Mouse (Mus musculus) heart, adult 8-10 months (tissue): Measurements from ENCODE around the gene Plxdc1. TPM values are rescaled to one million over a fixed set of nuclear protein-coding genes. Genes with fewer than 3 reads are reported as not detected.
A peak's percentile ranks its signal among the peaks of the same experiment; 100 is the strongest.
"Not testable (repeated sequence)": the region's sequence is repeated elsewhere in the genome, so short reads cannot be mapped to it uniquely, and the experiment has no call there.

ENCODE experiments used
- DNase-seq: peaks from one replicate; pipeline ENCODE4 v3.0.0; 2022; ENCODE audit warnings: low spot score
- total RNA-seq, 4 experiments: library from RNA; stranded (reverse); gene quantifications; 2 replicates each; pipeline ENCODE4 v1.2.4; 2022

The Plxdc1 gene
- total RNA-seq, 4 experiments from 2014 or later, result 2.7 to 4.5 (median 3.4) TPM

DNA sequence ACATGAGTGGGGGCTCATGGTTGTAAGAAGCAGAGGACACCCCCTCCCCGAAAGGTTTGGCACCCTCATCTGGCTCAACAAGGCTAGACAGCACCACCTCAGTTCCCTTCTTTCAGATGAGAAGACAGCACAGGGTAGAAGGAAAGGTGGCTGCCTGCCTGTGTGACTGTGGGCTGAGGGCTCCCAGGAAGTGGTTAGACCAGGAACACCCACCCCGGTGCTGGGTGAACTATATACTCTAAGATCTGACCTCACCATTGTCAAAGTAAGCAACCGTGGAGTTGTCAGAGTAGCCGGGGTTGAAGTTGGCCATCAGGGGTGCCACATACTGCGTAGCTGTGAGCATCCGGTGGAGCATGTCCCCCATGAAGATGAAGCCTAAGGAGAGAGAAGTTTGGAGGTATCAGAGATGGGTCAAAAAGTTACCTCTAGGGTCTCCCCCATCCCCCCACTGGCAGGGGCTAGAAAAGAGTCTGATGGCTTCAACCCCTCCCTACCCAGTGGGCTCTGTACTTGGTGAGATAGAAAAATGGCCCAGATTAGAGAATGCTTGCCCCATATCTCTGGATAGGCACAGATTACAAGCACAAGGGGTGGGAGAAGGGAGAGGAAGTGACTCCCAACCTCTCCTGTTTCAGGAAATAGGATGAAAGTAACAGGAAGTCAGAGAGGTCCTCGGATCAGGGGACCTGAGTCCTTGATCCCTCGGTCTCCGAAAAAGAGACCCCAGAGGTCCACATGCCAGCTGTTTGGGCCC, 30.9 kb downstream of the Plxdc1 start:
- DNase-seq, result no peak

DNA sequence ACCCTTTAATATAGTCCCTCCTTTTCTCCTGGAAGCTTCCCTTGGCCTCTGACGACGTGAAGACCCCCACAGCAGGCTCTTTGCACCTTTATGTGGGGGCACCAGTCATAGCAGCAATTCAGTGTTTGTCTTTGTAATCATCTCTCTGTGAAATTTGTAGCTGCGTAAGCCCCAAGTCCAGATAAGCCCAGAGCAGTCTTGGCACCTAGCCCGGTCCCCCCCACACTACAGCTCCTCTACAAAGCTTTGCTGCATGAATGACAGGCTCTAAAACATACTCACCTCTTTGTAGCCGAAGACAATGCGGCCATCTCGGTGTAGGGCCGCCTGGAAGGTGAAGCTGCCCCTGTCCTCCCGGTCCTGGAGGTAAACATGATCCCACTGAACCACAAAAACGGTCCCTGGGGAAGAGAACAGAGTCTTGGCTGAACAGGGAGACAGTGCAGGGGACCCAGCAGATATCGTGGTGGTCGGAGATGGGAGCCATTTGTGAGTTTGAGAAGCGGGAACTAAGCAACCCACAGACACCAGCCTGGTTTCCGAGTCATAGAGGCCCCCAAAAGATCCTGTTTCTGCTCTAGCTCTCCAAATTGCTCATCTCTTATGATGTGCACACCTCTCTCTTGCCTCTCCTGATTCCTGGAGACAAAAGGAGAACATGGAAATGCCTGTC, 31.6 kb downstream of the Plxdc1 start:
- no peak for DNase-seq

DNA sequence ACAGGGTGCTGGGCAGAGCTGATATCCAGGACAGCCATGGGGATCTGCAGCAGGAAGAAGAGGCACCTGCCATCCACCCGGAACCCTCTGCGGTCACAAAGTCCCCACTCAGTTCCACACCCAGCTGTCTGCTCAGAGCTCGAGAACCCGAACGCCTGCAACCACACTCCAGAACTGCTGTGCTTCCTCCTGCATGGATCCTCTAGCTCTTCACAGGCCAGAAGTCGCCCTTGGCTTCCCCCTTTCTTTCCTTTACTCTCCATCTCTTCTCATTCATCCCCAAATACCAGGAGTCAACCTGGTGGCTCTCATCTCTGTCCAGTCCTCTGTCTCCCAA, 32.3 kb downstream of the Plxdc1 start:
- DNase-seq, result no peak

DNA sequence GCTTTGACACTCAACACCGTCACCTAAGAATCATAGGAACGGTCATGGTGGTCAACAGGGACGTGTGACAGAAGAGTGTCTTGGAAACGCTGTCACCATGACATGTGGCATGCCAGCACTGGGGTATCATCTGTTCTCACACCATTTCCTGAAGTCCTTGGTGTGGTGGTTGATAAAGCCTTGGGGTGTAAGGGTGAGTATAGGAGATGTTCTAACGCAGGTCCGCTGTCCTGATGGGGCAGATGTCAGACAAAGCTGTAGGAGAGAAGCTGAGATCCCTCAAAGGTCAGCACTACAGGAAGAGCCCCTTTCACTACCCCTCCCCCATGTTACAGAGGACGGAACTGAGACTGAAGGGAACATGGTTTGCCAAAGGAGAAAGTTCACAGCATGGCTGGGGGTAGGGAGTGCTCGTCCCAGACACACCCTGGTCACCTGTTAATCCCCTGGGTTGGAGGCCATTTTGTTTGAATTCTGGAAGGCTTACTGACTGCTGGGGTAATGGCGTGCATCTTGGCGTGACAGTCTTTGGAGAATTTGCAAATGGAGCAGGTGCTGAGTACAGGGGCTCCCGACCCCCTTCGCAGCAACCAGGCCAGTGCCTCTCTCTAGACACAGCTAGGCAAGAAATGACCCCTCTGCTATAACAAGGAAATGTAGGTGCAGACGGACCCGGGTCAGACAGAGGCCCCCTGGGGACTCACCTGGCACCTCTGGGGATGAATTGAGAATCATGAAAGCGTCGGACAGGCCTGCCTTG, 32.9 kb downstream of the Plxdc1 start:
- no peak for DNase-seq

DNA sequence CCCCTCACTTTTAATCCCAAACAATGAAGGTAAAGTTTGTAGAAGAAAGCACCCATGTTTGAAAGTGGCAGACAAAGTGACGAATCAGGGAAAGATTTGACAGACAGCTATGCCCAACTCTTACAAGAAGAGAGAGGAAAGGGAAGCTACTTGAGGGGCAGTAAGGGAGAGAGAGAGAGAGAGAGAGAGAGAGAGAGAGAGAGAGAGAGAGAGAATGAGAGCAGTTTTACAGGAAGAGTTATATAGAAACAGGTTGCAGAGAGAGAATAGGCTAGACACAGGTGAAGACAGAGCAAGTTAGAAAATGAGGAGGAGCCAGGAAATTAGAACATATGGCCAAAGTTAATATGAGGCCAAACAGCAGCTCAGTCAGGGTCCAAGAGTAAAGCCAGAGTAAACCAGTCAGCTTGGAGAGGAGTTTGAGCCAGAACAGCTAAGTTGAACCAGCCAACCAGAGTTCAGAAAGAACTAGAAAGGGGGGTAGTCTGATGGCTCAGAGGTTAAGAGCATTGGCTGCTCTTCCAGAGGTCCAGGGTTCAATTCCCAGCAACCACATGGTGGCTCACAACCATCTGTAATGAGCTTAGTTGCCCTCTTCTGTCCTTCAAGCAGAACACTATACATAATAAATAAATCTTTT, 33.8 kb downstream of the Plxdc1 start:
- DNase-seq, result no peak

DNA sequence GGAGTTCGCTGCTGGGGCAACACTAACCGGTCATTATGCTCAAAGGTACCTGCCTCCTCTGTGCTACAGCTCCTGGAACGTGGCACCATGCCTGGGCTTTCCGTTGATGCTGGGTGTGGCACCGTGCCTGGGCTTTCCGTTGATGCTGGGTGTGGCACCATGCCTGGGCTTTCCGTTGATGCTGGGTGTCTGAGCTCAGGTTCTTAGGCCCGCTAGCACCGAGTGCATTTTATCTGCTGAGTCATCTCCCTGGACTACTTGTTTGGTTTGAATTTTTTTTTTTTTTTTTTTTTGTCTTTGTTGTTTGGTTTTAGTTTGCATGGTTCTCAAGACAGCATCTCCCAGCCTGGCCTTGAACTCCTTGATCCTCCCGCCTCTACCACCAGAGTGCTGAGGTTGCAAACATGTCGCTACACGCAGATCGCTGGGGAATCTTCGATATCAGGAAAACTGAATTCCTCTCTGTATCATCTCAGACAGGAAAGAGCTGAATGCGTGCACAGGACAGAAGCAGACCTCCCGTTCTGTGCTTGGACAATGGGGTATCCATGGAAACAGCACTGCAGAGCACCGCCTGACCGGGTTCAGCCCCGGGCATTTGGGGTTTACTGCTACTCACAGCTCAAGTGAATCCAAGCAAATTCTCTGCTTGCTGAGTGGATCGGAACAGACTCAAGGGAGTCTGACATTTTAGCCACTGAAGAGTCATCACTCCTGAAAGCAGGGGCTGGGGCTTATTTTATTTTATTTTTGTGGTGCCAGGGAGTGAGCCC, 36.4 kb downstream of the Plxdc1 start:
- no peak for DNase-seq

DNA sequence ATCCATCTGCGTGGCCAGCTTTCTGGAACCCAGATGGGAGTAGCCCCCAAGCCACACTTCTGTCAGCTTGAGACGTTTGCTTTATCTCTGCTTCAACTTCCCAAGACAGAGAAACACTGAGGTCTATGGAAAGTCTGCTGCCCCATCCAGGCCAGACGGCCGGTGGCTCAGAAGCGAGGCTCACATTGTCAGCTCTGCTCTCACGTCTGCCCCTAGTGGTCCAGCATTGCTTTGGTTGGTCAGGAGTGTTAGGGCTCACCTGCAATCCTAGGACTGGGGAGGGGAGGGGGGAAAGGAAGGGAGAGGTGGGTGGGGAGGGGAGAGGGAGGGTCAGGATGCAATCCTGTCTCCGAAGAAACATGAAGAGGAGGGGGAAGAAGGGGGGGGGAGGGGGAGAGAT, 38.8 kb downstream of the Plxdc1 start:
- DNase-seq, result no peak

DNA sequence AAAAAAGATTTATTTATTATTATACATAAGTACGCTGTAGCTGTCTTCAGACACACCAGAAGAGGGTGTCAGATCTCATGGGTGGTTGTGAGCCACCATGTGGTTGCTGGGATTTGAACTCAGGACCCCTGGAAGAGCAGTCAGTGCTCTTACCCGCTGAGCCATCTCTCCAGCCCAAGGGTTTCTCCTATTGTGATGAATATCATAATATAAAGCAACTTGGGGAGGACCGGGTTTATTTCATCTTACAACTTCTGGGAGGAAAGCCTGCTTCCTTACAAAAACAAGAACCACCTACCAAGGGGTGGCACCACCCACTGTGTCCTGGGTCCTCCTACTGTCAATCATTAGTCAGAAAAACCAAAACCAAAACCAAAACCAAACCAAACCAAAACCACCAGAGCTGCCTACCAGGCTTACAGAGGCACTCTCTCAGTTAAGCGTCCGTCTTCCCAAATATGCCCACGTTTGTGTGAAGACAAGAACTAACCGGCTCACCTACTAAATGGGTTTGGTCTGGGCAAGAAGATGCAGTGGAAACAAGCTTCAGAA, 40.4 kb downstream of the Plxdc1 start:
- not testable (repeated sequence) for DNase-seq

DNA sequence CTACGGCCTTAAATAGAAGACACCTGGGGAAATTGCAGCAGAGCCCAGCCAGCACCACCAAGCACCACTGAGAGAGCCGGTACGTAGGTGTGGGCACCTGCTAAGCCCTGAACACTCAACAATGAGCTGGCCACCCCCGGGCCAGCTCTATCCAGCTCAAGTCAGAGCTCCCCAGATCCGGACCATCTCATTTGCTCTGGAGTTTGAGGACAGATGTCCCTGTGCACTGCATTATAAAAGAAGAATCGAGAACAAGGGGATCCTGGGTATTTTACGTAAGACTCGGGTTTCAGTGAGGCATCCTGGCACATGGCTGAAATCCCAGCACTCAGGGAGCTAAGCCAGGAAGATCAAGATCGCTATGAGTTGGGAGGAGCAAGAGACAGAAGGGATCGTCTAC, 41.2 kb downstream of the Plxdc1 start:
- DNase-seq, result no peak

DNA sequence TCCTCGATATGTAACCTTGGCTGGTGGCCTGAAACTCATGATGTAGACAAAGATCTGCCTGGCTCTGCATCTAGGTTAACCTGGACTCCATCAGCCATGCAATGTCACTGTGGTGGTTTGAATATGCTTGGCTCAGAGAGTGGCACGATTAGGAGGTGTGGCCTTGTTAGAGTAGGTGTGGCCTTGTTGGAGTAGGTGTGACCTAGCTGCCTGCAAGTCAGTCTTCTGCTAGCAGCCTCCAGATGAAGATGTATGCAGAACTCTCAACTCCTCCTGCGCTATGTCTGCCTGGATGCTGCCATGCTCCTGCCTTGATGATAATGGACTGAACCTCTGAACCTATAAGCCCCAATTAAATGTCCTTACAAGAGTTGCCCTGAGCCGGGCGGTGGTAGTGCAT, 43.0 kb downstream of the Plxdc1 start:
- DNase-seq, result no peak

DNA sequence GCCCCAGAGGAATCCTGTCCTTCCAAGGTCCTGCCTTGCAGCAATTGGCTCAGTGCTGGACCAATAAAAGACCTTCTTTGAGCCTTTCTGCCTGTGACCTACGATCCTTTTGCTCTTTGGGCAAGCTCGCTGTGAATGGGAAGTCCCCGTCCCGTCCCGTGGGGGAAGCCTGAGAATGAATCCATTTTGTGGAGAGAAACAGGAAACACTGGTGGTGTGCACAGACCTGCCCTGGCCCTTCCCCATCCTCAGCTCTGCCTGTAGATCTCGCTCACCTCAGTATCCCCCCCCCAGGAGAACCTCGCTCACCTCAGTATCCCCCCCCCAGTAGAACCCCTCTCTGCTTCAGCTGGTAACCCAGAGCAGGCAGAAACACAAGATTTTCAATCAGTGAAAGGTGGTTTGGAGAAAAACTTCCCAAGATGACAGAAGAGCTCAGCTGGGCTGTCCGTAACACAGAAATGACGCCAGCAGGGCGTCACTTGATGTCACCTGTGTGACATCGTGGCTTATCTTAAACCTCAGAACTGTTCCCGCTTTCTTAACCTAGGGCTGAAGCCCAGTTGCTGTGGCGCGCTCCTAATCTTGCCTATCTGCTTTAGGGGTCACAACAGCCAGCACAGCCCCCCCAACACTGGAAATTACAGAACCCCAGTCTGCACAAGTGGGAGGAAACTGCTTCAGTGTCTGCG, 43.7 kb downstream of the Plxdc1 start:
- DNase-seq, result no peak

DNA sequence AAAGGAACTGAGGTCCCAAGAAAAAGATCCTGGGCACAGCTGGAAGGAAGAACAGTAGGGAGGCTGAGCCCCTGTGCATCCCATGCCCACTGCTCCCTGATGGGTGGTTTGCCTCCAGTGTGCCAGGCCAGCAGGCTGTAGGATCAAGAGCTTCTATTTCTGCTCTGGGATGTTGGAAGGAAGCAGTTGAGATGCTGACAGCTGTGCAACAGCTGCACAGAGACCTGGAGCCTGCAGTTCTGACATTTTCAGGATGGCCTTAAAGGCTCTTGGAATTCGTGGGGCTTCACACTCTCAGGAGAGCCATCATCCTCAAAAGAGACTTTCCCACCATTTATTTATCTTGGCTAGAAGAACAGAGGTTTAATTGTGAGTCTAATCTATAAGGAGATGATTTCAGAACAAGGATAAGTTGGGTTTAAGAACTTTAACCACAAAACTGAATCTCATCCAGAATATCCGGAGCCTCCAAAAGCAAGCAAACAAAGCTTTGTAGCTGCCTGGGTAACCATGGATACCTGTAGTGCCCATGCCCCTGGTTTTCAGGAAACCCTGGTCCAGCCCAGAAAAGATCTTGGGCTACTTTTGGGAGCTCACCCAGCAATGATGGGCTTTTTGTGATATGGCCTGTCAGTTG, 48.7 kb downstream of the Plxdc1 start:
- peak; percentile 15 for DNase-seq

DNA sequence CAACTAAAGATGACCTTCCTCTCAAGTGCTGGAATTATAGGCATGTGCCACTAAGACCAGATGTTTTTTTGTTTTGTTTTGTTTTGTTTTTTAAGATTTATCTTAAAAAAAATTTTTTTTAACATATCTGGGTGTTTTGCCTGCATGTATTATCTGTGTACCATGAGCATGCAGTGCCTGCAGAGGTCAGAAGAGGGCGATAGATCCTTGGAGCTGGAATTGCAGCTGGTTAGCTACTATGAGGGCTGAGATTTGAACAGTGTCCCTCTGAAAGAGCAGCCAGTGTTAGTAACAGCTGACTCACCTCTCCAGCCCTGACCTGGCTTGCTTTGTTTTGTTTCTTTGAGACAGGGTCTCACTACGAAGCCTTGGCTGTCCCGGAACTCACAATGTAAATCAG, 49.5 kb downstream of the Plxdc1 start:
- peak; percentile 46 for DNase-seq

DNA sequence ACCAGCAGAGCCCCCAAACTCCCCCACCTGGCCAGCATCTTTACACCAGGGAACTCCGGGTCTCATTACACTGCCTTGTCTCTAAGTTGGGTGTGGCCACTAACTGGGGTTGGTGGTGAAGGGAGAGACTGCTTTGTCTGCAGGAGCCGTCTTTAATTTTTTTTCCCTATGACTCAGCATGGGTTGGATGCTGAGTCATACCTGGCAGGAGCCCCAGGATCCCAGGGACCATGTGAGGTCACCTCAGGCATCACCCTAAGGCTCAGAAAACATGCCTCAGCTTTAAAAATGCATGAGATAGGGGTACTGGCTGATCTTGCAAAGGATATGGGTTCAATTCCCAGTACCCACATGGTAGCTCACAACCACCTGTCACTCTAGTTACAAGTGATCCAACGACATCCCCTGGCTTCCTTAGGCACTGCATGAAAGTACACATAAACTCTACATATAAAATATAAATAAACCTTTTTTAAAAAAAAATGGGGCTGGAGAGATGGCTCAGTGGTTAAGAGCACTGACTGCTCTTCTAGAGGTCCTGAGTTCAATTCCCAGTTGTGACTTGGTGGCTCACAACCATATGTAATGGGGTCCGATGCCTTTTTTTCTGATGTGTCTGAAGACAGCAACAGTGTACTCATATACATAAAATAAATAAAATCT, 50.2 kb downstream of the Plxdc1 start:
- no peak for DNase-seq

DNA sequence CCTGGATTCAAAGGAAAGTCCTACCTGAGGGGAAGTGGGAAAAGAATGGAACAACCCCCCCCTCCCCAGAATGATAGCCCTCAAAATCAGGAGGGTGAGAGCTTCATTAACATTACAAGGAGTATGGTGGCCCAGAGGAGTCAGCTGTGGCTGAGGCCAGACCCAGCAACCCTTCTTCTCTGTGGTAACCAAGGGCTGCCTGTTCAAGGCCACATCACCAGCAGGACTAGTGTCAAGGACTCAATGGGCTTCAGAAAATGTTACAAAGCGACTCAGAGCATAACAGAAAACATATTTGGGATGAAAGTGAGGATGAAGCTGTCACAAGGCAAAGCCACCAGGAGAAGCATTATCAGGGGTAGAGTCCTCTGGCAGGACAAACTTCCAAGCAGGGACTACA, 52.7 kb downstream of the Plxdc1 start:
- DNase-seq, result no peak

DNA sequence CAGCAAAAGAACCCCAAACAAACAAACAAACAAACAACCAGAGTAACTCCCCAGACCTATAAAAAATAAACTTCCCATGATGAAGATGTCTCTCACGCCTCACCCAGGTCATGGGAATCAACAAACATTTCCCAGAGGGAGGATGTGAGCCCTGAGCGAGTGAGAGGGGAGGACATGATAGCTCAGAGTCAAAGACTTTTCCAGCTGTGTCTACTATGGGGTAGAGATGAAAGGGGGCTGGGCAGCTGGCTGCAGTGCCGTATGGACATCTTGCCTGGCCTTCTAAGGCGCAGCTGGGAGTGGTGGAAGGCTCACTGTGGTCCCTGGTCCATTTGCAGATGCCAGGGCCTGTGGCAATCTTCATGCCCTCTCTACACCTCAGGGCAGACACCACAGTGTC, 57.3 kb downstream of the Plxdc1 start:
- no peak for DNase-seq

DNA sequence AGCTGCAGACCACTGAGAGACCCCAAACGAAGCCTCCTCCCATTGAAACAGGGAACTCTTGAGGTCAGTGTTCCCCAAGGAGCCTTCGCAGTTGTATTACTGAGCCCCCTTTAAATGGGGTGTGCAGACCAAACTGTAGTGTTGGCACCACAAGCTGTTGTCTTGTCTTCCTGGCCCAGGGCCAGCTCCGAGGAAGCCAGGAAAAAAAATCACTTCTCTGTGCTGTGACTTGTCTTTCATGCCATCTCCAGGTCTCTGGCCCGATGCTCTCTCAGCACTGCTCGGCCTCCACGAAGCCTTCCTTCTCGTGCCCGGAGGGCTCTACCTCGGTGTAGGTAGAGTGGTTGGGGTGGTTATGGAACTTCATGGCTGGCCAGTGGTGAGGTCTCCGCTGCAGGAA, 62.0 kb downstream of the Plxdc1 start:
- DNase-seq, result no peak

DNA sequence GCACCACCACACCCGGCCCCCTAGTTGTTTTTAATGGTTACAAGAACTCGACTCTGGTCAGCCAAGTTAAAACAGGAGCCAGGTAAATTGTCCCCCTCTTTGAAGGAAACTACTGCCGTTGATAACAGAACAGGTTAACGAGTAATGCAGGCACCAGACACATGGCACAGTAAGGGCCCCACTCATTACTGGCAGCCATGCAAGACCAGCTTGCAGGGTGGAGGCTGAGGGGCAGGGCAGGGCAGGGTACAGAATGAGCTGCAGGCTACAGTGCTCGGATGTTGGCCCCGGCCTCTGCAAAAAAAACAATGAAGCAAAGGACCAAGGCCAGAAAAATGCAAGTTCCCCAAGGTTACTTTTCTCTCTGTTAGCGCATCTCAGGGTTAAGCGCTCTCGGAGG, 62.6 kb downstream of the Plxdc1 start:
- DNase-seq, result no peak

DNA sequence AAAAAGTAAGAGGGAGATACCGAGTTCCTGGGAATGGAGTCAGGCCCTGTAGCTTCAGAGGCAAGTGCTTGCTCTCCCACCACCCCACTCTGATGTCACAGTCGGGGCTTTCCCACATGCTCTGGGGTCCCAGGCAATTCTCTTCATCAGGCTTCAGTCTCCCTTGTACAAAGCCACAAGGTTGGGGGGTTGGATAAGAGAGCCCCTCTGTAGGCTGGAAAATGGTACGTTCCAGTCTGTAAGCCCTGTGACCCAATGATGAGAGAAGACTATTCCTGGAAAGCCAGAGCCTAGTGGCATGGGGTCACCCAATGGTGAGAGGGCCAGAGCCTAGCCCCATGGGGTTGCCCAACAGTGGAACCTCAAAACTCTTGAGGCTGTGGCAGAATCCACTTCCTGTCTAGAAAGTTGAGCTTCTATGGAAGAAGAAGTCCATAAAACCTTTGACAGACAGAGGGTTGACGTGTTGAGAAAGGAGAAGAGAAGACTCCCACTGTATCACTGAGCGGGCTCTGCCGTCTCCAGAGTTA, 70.2 kb downstream of the Plxdc1 start:
- DNase-seq, result no peak
